Mouse (Mus musculus): Measurements from ENCODE around the gene Il18. TPM values are rescaled to one million over a fixed set of nuclear protein-coding genes. Genes with fewer than 3 reads are reported as not detected.

The Il18 gene
- 7.0 TPM for polyA plus RNA-seq (2014; fragmentation: Illumina TruSeq; extraction: RNeasy Lipid Tissue Mini Kit (QIAGEN cat#74804); ENCODE audit: low read depth, low replicate concordance)

GRCm38 (mm10) chr9:50554241-50555093 lies at the start of gene Il18:
Gene Il18 (plus strand): TSS chr9:50554827.

GRCm38 (mm10) chr9:50528293-50528892 lies 26.2 kb upstream of the Il18 start, which contains the start of gene Pts:
Gene Pts (minus strand): TSS chr9:50528724.

DNA sequence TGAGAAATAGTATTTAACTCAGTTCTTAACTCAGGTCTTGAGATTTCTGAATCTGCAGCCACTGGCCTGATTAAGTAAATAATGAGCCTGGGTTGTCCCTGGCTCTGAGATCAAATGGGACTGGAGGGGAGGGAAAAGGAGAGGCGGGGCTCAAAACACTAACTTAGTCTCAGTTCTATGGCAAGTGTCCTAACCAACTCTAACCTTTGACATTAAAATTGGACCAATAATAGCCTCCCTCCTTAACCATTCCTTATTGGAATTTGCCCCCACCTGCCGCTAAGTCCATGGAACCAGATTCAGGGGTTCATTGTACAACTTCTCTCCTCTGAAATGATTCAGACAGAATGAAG lies 443 bp downstream of the Il18 start, which contains the start of gene Bco2:
Gene Bco2 (minus strand): TSS at position 88 of the 353 bp plus-strand sequence.

GRCm38 (mm10) chr9:50561145-50561917 lies 6.7 kb downstream of the Il18 start, which contains the start of gene Tex12:
Gene Tex12 (minus strand): TSS chr9:50561325.

DNA sequence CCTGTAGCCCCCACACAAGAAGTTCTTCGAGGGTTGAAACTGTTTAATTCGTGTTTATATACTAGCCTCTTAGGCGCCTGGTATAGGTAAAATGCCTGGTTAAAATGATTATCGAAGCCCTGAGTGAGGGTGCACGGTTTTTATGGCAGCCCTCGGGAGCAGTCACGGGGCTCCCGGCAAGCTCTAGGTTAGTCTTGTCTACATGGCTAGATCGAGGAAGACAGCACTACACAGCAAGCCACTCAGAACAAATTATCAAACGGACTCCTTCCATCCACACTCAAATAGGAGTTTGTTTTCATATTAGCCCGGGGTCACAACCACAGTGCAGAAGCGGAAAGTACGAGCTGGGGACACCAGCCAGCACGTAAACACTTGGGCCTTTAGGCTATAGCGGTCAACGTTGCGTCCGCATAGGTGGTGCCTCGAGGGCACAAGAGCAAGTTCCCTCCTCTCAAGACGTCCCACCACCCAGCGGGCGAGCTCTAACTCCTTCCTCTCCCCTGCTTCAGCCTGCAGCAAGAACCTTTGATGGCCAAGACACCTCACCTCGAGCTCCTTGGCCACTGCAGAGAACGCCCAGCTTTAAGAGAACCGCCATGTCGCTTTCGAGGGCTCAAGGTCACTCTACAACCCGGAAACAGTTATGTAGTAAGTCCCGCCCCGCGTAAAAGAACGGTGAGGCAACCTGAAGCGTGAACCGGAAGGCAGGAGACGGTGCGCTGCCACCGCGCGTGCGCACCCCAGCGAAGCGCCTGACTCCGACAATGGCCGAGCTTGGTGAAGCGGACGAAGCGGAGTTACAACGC lies 48.8 kb downstream of the Il18 start, which contains the start of the genes Sdhd and Timm8b:
Gene Sdhd (minus strand): TSS at position 624 of the 809 bp plus-strand sequence.
Gene Timm8b (plus strand): TSS at position 722 of the 809 bp plus-strand sequence.

GRCm38 (mm10) chr9:50616766-50617603 lies 62.4 kb downstream of the Il18 start, which contains the start of the genes Pih1d2 and Nkapd1:
Gene Pih1d2 (plus strand): TSS chr9:50617321.
Gene Nkapd1 (minus strand): TSS chr9:50617464.

Other genes with a start within 250 kb of the Il18 start
- gene Rpl10-ps3, start 209.9 kb upstream of the Il18 start, polyA plus RNA-seq (2014; fragmentation: Illumina TruSeq; extraction: RNeasy Lipid Tissue Mini Kit (QIAGEN cat#74804); ENCODE audit: low read depth, low replicate concordance) = 8.7 TPM
- not detected for gene Plet1, start 60.3 kb upstream of the Il18 start, polyA plus RNA-seq (2014; fragmentation: Illumina TruSeq; extraction: RNeasy Lipid Tissue Mini Kit (QIAGEN cat#74804); ENCODE audit: low read depth, low replicate concordance)
- 24.8 TPM for gene Pts, start 26.1 kb upstream of the Il18 start, polyA plus RNA-seq (2014; fragmentation: Illumina TruSeq; extraction: RNeasy Lipid Tissue Mini Kit (QIAGEN cat#74804); ENCODE audit: low read depth, low replicate concordance)
- 1.7 TPM for gene Bco2, start 354 bp downstream of the Il18 start, polyA plus RNA-seq (2014; fragmentation: Illumina TruSeq; extraction: RNeasy Lipid Tissue Mini Kit (QIAGEN cat#74804); ENCODE audit: low read depth, low replicate concordance)
- gene Tex12, start 6.5 kb downstream of the Il18 start, polyA plus RNA-seq (2014; fragmentation: Illumina TruSeq; extraction: RNeasy Lipid Tissue Mini Kit (QIAGEN cat#74804); ENCODE audit: low read depth, low replicate concordance) = 102 TPM
- gene Sdhd, start 49.0 kb downstream of the Il18 start, polyA plus RNA-seq (2014; fragmentation: Illumina TruSeq; extraction: RNeasy Lipid Tissue Mini Kit (QIAGEN cat#74804); ENCODE audit: low read depth, low replicate concordance) = 60.8 TPM
- gene Timm8b, start 49.1 kb downstream of the Il18 start, polyA plus RNA-seq (2014; fragmentation: Illumina TruSeq; extraction: RNeasy Lipid Tissue Mini Kit (QIAGEN cat#74804); ENCODE audit: low read depth, low replicate concordance) = 229 TPM
- gene Pih1d2, start 62.5 kb downstream of the Il18 start, polyA plus RNA-seq (2014; fragmentation: Illumina TruSeq; extraction: RNeasy Lipid Tissue Mini Kit (QIAGEN cat#74804); ENCODE audit: low read depth, low replicate concordance) = 122 TPM
- 58.4 TPM for gene Nkapd1, start 62.6 kb downstream of the Il18 start, polyA plus RNA-seq (2014; fragmentation: Illumina TruSeq; extraction: RNeasy Lipid Tissue Mini Kit (QIAGEN cat#74804); ENCODE audit: low read depth, low replicate concordance)
- 146 TPM for gene Dlat, start 105.0 kb downstream of the Il18 start, polyA plus RNA-seq (2014; fragmentation: Illumina TruSeq; extraction: RNeasy Lipid Tissue Mini Kit (QIAGEN cat#74804); ENCODE audit: low read depth, low replicate concordance)
- gene Dixdc1, start 184.7 kb downstream of the Il18 start, polyA plus RNA-seq (2014; fragmentation: Illumina TruSeq; extraction: RNeasy Lipid Tissue Mini Kit (QIAGEN cat#74804); ENCODE audit: low read depth, low replicate concordance) = 26.9 TPM
- 2.8 TPM for gene 2310030G06Rik, start 191.7 kb downstream of the Il18 start, polyA plus RNA-seq (2014; fragmentation: Illumina TruSeq; extraction: RNeasy Lipid Tissue Mini Kit (QIAGEN cat#74804); ENCODE audit: low read depth, low replicate concordance)
- gene Cryab, start 196.5 kb downstream of the Il18 start, polyA plus RNA-seq (2014; fragmentation: Illumina TruSeq; extraction: RNeasy Lipid Tissue Mini Kit (QIAGEN cat#74804); ENCODE audit: low read depth, low replicate concordance) = 0.59 TPM
- not detected for gene Hspb2, start 197.5 kb downstream of the Il18 start, polyA plus RNA-seq (2014; fragmentation: Illumina TruSeq; extraction: RNeasy Lipid Tissue Mini Kit (QIAGEN cat#74804); ENCODE audit: low read depth, low replicate concordance)
- 6.0 TPM for gene Fdxacb1, start 213.4 kb downstream of the Il18 start, polyA plus RNA-seq (2014; fragmentation: Illumina TruSeq; extraction: RNeasy Lipid Tissue Mini Kit (QIAGEN cat#74804); ENCODE audit: low read depth, low replicate concordance)
- gene Alg9, start 220.2 kb downstream of the Il18 start, polyA plus RNA-seq (2014; fragmentation: Illumina TruSeq; extraction: RNeasy Lipid Tissue Mini Kit (QIAGEN cat#74804); ENCODE audit: low read depth, low replicate concordance) = 18.6 TPM
- gene 1110032A03Rik, start 220.7 kb downstream of the Il18 start, polyA plus RNA-seq (2014; fragmentation: Illumina TruSeq; extraction: RNeasy Lipid Tissue Mini Kit (QIAGEN cat#74804); ENCODE audit: low read depth, low replicate concordance) = 1,021 TPM

Data from testis, adult 10 weeks (tissue).